Mouse (Mus musculus) ovary, postnatal 36 days (tissue): Measurements from ENCODE around the gene Klhdc10.
"Not testable (repeated sequence)": the region's sequence is repeated elsewhere in the genome, so short reads cannot be mapped to it uniquely, and the experiment has no call there.

ENCODE experiments used
- DNase-seq: peaks from one replicate; pipeline ENCODE4 v3.0.0; 2022; ENCODE audit warnings: low spot score, mixed read lengths

Gene Klhdc10

GRCm38 (mm10) chr6:30401308-30402015 lies at the start of gene Klhdc10:
Gene Klhdc10, plus strand, starts transcription at chr6:30401868.
- peak; percentile 99 for DNase-seq

DNA sequence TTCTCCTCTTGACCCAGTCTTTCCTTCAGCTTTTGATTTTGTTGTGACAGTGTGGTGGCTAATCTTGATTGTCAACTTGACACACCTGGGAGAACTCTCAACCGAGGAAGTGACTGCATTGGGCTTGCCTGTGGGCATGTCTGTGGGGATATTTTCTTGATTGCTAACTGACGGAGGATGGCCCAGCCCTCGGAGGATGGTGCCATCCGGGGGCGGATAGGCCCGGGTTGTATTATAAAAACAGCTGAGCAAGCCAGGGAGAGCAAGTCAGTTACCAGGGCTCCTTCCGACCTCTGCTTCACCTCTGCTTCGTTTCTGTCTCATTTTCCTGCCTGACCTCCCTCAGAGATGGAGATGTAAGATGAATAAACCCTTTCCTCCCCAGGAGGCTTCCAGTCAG lies 48.9 kb upstream of the Klhdc10 start:
- DNase-seq = no peak

DNA sequence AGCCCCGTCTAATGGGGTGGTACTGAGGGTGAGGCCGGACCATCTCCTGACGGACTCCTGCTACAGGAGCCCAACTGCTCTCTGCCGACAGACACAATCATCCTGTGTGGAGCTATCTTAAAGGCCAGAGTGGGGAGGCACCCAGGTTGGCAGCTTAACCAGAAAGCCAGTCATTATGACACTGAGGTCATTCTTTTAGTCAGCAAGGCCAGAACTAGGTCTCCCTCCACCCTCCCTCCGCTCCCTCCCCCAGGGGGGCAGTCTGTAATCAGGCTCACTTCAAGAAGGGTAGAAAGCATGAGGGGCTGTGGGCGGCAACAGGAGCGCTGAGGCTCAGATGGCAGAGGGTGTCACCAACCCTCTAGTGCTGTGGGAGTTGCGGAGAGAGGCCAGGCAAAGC lies 48.0 kb upstream of the Klhdc10 start:
- peak; percentile 29 for DNase-seq

GRCm38 (mm10) chr6:30354760-30355159 lies 46.9 kb upstream of the Klhdc10 start:
- no peak for DNase-seq

GRCm38 (mm10) chr6:30355701-30356100 lies 46.0 kb upstream of the Klhdc10 start:
- peak; percentile 62 for DNase-seq

DNA sequence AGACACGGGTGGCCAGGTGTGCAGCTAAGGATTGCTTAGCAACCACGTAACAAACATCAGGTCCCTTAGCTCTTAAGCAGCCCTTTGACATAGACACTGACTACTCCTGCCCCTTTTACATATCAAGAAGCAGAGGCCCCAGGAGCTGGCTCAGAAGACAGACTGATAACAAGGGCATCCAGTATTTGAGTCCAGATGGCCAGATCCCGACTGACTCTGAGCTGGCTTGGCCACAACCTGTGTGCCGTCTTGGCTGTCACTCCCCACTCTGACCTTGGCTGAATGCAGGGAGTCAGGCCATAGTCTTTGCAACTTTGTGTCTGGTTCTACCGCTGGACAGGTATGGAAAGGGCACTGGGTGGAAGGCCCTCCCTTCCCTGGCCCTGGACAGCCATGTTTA lies 45.5 kb upstream of the Klhdc10 start:
- peak; percentile 29 for DNase-seq

- DNase-seq = no peak
These were observed 45.0 kb upstream of the Klhdc10 start for GRCm38 (mm10) chr6:30356680-30357079.

- DNase-seq = peak; percentile 58
These were observed 44.0 kb upstream of the Klhdc10 start for GRCm38 (mm10) chr6:30357561-30358177.

DNA sequence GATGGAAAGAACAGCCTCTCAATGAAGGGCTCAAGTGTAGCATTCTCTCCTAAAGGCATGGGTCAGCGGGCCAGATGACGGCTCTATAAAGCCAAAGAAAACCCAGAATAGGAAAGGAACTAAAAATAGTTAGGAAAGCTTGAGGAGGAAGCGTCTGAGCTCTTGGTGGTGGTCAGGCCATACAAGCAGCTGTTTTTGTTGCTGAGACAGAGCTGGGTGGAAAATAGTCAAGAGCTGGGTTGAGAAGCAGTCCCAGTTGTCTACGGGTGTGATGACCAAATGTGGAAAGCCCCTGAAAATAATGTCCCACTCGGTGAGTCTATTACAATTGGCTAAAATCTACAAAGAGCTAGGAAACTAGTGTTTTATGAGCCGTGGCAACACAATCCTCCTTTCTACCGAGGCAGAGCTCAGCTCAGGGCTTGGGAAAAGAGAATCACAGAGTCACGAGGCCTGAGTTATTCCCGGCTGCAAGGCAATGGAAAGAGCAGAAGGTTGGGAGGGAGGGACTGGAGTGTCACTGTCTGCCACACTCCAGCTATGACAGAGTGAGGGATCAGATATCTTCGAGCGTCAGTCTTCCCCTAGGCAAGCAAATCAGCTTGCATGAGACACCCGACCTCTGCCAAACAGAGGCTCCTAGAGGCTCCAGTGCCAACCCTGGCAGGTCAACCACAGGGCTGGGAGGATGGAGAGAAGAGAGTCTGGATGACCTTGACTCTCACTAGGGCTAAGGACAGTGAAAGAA lies 41.7 kb upstream of the Klhdc10 start:
- DNase-seq = no peak

GRCm38 (mm10) chr6:30363808-30364207 lies 37.9 kb upstream of the Klhdc10 start:
- DNase-seq = no peak

GRCm38 (mm10) chr6:30369291-30369690 lies 32.4 kb upstream of the Klhdc10 start:
- DNase-seq = no peak

- DNase-seq = no peak
These were observed 28.9 kb upstream of the Klhdc10 start for GRCm38 (mm10) chr6:30372627-30373369.

GRCm38 (mm10) chr6:30374731-30375510 lies 26.7 kb upstream of the Klhdc10 start:
- DNase-seq = peak; percentile 64

GRCm38 (mm10) chr6:30375791-30376190 lies 25.9 kb upstream of the Klhdc10 start:
- no peak for DNase-seq

DNA sequence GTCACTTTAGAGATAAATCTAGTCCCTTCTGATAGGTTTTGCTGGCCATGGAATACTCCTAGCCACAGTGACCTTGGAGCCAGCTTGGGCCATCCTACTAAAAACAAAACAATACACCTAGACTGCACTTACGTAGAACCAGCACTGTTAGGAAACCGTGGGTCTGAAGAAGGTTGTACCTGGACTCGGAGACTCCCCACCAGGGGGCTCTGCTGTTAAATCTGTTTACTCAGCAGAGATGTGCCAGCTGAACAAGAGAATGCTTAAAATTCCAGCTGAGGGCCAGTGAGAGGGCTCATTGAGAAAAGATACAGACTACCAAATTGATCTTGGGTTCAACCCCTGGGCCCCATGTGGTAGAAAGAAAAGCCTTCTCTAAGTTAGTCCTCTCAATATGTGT lies 20.6 kb upstream of the Klhdc10 start:
- no peak for DNase-seq

- not testable (repeated sequence) for DNase-seq
These were observed 11.4 kb upstream of the Klhdc10 start for GRCm38 (mm10) chr6:30390271-30390670.

- peak; percentile 72 for DNase-seq
These were observed 10.7 kb upstream of the Klhdc10 start, which contains the start of gene Zc3hc1 for GRCm38 (mm10) chr6:30390714-30391697. Gene Zc3hc1, minus strand, starts transcription at chr6:30391028.

DNA sequence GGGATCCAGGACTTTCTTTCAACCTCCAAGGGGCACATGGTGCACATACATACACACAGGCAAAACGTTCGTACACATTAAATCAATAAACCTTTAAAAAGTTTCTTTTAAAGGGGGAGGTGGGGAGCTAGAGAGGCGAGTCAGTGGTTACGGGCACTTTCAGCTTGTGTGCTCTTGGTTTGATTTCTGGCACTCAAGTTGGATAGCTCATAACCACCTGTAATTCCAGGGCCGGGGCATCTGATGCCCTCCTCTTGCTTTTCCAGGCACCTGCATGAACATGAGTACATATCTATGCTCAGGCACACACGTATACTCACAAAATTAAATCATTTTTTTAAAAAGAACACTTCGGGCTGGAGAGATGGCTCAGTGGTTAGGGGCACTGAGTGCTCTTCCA lies 9.7 kb upstream of the Klhdc10 start:
- DNase-seq = no peak

GRCm38 (mm10) chr6:30400146-30400545 lies 1.5 kb upstream of the Klhdc10 start:
- DNase-seq = no peak

GRCm38 (mm10) chr6:30400716-30401115 lies 952 bp upstream of the Klhdc10 start:
- no peak for DNase-seq
